Mouse (Mus musculus): ENCODE measurements at regions not wholly inside any gene's neighbourhood (a gene's known extent, or its start where the extent isn't known, plus 50 kb on each side); places are given as distances from the start of the nearest gene placed in this dataset.

DNA sequence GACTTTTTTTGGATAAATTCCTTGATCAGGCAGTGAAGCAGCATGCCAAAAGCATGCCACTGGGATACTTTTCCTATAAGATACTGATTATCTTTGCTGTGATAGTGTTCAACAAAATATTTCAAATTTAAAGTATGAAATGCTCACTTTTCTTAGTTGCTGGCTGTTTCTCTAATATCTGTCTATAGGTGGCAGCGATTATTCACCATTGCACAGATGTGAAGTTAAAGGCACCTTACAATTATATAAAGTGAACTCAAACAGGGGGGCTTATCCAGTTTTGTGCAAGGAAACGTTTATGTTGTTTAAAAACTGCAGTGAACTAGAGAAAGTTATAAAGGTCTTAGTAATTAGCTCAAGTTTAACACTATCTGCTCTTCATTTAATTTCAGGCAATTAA is 794.1 kb upstream of the Frg1 start:
- no peaks in the 10 kb centered on the region for H3K4me1 ChIP-seq
- WGBS: 61% methylated on average over 2 of the region's 2 CpGs
- no peak for DNase-seq (ENCODE audit: extremely low spot score, low spot score)

DNA sequence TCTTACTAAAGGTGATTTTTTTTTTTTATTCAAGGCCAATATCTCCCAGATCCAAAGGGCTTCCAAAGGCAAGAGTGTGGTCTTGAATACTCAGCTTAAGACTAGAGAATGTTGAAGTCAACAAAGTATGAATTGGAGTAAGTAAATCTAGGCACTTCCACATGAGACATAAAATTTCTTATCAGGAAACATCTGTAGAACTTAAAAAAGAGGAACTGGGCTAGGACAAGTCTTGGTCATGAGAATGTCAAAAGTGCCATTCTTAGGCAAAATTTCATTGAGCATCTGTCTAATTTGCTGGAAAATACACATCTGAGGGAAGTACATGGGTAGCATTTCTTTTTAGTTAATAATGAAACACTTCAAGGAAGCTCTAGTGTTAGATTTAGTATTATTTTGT is 793.1 kb upstream of the Frg1 start:
- Histone ChIP-seq H3K27ac (no peak overlapping the region), H3K27me3 (ENCODE audit: poor library complexity, severe bottlenecking) (no peaks in the 10 kb centered on the region), H3K4me3 (no peak overlapping the region), H3K4me1 (no peaks in the 10 kb centered on the region), H3K9me3 (no peaks in the 10 kb centered on the region), H3K36me3 (replicated peaks) (no peaks in the 10 kb centered on the region)
- DNase-seq (ENCODE audit: extremely low spot score, low spot score): no peak

More for the DNA sequence above, 794.1 kb upstream of the Frg1 start:
- Histone ChIP-seq H3K4me3 (no peak overlapping the region), H3K36me3 (replicated peaks) (no peaks in the 10 kb centered on the region), H3K27me3 (ENCODE audit: poor library complexity, severe bottlenecking) (no peaks in the 10 kb centered on the region), H3K27ac (no peak overlapping the region), H3K9me3 (no peaks in the 10 kb centered on the region)

DNA sequence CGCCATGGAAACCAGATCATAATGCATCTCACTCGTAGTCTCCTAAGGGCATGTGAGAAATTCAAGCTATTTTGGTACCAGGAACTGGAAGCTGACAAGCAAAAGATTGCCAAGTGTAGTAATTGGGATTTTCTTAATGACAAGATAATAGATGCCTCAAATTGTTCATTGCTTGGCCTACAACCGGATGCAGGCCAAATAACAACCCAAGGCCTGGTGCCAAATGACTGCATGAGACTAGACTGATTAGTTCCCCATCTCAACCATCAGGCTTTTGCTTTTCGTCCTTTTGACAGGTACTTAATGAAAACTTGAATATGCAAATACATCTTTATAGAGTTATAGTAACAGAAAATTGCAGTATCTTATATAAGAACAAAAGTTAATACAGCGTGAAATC is 780.4 kb upstream of the Frg1 start:
- H3K4me3 ChIP-seq: no peak overlapping the region
- H3K4me1 ChIP-seq: no peaks in the 10 kb centered on the region
- WGBS: 93% methylated on average over 5 of the region's 5 CpGs
- no peaks in the 10 kb centered on the region for H3K9me3 ChIP-seq
- no peak for DNase-seq (ENCODE audit: extremely low spot score, low spot score)
- no peaks in the 10 kb centered on the region for H3K36me3 ChIP-seq (replicated peaks)
- no peaks in the 10 kb centered on the region for H3K27me3 ChIP-seq (ENCODE audit: poor library complexity, severe bottlenecking)
- no peak overlapping the region for H3K27ac ChIP-seq

DNA sequence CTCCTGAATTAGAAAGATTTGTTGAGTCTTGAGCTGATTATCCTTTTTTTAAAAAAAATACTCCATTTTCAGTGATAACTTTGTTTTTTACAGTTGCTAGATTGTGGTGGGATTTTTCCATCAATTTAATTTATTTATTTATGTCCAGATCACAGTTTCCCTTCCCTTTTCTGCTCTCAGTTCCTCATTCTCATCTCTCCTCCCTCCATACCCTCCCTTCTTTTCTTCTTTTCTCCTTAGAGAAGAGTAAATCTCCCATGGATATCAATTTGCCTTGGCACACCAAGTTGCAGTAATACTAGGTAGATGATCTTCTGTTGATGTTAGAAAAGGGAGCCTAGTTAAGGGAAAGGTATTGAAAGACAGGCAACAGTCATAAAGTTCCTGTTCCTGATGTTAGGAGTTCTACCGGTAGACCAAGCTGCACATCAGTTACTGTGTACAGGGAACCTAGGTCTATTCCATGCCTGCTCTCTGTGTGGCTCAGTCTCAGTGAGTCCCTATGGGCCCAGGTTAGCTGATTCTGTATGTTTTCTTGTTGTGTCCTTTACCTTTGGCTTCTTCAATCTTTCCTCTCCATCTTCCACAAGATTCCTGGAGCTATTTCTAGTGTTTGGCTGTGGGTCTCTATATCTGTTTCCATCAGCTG is 777.2 kb upstream of the Frg1 start:
- H3K9me3 ChIP-seq: no peaks in the 10 kb centered on the region
- no peak overlapping the region for H3K27ac ChIP-seq
- H3K36me3 ChIP-seq (replicated peaks): no peaks in the 10 kb centered on the region
- H3K27me3 ChIP-seq (ENCODE audit: poor library complexity, severe bottlenecking): no peaks in the 10 kb centered on the region
- H3K4me3 ChIP-seq: no peak overlapping the region
- no peak for DNase-seq (ENCODE audit: extremely low spot score, low spot score)
- H3K4me1 ChIP-seq: no peaks in the 10 kb centered on the region
- 100% methylated on average over 1 of the region's 1 CpGs for WGBS

DNA sequence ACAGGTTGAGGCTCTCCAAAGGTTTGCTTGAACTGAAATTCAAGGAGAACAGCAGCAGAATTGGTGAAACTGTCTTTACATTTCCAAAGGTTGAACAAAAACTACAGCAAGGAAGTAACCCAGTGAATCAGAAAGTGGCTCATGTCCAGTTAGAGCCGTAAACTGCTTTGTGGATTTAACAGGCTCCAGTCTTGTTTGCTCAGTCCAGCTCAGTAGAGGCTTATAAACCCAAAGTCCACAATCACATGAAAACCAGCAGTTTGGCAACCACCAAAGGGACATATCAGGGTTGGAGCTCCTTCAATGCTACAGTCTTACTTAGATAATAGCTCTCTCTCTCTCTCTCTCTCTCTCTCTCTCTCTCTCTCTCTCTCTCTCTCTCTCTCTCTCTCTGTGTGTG is 770.2 kb upstream of the Frg1 start:
- no peak overlapping the region for H3K27ac ChIP-seq
- no peaks in the 10 kb centered on the region for H3K36me3 ChIP-seq (replicated peaks)
- H3K4me1 ChIP-seq: no peaks in the 10 kb centered on the region
- no peaks in the 10 kb centered on the region for H3K9me3 ChIP-seq
- H3K27me3 ChIP-seq (ENCODE audit: poor library complexity, severe bottlenecking): no peaks in the 10 kb centered on the region
- DNase-seq (ENCODE audit: extremely low spot score, low spot score): no peak
- H3K4me3 ChIP-seq: no peak overlapping the region
- WGBS: 93% methylated on average over 1 of the region's 1 CpGs

DNA sequence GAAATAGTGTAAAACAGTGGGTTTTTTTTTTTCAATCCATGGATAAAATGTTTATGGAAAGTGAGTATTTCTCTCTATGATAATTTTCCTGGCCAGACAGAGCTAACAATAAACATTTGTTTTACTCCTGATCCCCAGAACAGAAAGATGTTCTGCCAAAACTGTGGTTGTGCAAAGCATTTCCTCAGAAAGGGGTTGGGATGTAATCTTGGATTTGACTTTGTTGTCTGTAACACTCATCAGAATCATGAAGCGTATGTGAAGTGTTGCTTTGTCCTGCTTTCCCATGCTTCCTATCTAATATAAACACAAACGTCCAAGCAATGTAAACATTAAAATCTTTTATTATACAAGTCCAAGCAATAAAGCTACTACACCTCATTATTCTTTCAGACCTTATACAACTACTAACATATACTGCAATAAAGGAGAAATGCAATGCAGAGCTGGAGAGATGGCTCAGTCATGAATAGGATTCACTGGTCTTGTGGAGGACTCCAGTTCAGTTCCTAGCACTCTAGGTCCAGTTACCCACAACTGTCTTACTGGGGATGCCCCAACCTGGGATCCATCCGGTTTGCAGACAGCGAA is 766.5 kb upstream of the Frg1 start:
- H3K9me3 ChIP-seq: no peaks in the 10 kb centered on the region
- 84% methylated on average over 4 of the region's 4 CpGs for WGBS
- no peak overlapping the region for H3K4me3 ChIP-seq
- no peak for DNase-seq (ENCODE audit: extremely low spot score, low spot score)
- H3K36me3 ChIP-seq (replicated peaks): no peaks in the 10 kb centered on the region
- H3K27ac ChIP-seq: no peak overlapping the region
- H3K27me3 ChIP-seq (ENCODE audit: poor library complexity, severe bottlenecking): no peaks in the 10 kb centered on the region
- no peaks in the 10 kb centered on the region for H3K4me1 ChIP-seq

DNA sequence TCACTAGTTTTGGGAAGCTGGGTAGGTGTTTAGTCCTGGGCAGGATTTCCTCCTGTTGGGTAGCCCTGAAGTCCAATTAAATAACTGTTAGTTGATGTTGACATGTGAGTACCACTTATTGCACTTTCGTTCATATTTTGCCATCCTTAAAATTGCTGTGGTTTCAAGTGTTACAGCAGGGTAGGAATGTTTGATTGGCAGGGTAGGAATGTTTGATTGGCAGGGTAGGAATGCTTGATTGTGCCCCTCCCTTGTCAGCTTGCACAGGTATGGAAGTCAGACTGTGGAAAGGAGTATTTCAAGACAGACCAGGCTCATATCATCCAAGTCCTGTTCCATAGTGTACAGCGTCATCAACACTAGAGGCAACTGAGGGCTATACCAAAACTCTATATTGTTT is 745.6 kb upstream of the Frg1 start:
- Histone ChIP-seq H3K4me1 (no peaks in the 10 kb centered on the region), H3K27ac (no peak overlapping the region), H3K27me3 (ENCODE audit: poor library complexity, severe bottlenecking) (no peaks in the 10 kb centered on the region), H3K4me3 (no peak overlapping the region), H3K36me3 (replicated peaks) (no peaks in the 10 kb centered on the region), H3K9me3 (no peaks in the 10 kb centered on the region)
- WGBS: 91% methylated on average over 2 of the region's 2 CpGs
- no peak for DNase-seq (ENCODE audit: extremely low spot score, low spot score)

DNA sequence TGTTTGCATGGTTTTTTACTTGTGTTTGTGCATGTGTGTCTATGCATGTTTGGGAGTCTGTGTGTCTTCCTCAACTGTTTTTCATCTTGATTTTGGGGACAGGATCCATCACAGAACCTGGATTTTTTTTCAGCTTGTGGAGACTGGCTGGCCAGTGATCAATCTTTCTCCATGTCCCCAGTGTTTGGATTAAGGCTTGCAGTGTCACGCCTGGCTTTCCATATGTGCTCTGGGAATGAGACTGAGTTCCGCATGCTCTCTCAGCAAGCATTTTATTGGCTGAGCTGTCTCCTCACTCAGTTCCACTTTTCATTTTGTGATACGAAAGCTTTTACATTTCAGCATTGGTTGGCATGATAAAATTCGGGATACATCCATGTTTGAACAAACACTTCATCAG is 740.1 kb upstream of the Frg1 start:
- Histone ChIP-seq H3K4me1 (no peaks in the 10 kb centered on the region), H3K4me3 (no peak overlapping the region), H3K9me3 (no peaks in the 10 kb centered on the region), H3K36me3 (replicated peaks) (no peaks in the 10 kb centered on the region), H3K27ac (no peak overlapping the region), H3K27me3 (ENCODE audit: poor library complexity, severe bottlenecking) (no peaks in the 10 kb centered on the region)
- DNase-seq (ENCODE audit: extremely low spot score, low spot score): no peak
- WGBS: 93% methylated on average over 4 of the region's 4 CpGs

DNA sequence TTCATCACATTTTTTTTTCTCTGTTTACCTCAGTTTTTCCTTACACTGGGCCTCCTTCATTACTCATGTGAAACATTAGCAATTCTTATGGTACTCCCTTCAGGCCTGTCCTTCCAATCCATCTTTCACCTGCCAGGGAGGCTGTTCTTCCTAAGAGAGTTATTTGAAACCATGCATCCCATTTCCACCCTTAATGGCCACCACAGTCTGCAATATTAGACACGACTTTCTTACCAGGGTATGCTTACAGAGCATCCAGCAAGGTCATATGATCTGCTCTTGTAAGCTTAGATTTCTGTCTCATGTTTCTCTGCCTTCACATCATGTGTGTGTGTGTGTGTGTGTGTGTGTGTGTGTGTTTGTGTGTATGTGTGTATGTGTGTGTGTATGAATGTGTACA is 739.7 kb upstream of the Frg1 start:
- no peaks in the 10 kb centered on the region for H3K27me3 ChIP-seq (ENCODE audit: poor library complexity, severe bottlenecking)
- no peaks in the 10 kb centered on the region for H3K9me3 ChIP-seq
- no peak overlapping the region for H3K27ac ChIP-seq
- no peaks in the 10 kb centered on the region for H3K36me3 ChIP-seq (replicated peaks)
- H3K4me3 ChIP-seq: no peak overlapping the region
- 74% methylated on average over 1 of the region's 1 CpGs for WGBS
- no peaks in the 10 kb centered on the region for H3K4me1 ChIP-seq
- no peak for DNase-seq (ENCODE audit: extremely low spot score, low spot score)

DNA sequence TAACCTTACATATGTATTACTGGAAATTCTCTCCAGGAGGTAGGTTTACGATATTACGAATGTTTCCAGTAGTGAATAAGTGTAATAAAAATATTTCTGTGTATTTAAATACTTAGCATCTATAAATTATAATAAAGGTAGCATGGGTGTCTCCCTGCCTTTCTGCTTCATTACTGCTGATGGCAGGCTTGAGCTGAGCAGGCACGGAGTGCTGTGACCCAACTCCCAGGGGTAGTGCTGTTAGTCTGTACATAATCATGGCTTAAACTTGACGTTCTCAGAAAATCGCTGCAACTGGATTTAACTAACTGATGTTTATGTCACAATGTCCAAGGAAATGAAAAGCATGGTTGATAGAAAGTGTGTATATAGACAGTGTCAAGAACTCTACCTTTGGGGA is 727.8 kb upstream of the Frg1 start:
- no peak for DNase-seq (ENCODE audit: extremely low spot score, low spot score)
- 86% methylated on average over 5 of the region's 5 CpGs for WGBS
- Histone ChIP-seq H3K27ac (no peak overlapping the region), H3K36me3 (replicated peaks) (no peaks in the 10 kb centered on the region), H3K9me3 (no peaks in the 10 kb centered on the region), H3K27me3 (ENCODE audit: poor library complexity, severe bottlenecking) (no peaks in the 10 kb centered on the region), H3K4me3 (no peak overlapping the region), H3K4me1 (no peaks in the 10 kb centered on the region)

DNA sequence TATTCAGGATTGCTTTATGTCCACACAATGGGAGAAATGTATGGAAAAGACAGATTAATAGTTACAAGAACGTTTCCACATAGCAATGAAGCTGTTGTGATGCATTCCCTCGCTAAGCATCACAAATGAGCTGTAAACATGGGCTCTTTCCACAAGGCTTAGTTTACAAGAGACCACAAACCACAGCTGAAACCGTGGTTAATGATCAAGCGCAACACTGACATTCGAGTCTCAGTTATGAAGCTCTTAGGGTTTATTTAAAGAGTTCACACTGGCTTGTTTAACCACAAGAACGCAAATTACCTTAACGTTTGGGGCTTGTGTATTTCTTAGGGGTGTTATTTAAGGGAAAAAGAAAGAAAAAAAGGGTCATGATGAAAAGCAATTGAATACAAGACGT is 727.3 kb upstream of the Frg1 start:
- WGBS: 81% methylated on average over 8 of the region's 8 CpGs
- Histone ChIP-seq H3K4me1 (no peaks in the 10 kb centered on the region), H3K27me3 (ENCODE audit: poor library complexity, severe bottlenecking) (no peaks in the 10 kb centered on the region), H3K36me3 (replicated peaks) (no peaks in the 10 kb centered on the region), H3K4me3 (no peak overlapping the region), H3K9me3 (no peaks in the 10 kb centered on the region), H3K27ac (no peak overlapping the region)
- DNase-seq (ENCODE audit: extremely low spot score, low spot score): no peak

DNA sequence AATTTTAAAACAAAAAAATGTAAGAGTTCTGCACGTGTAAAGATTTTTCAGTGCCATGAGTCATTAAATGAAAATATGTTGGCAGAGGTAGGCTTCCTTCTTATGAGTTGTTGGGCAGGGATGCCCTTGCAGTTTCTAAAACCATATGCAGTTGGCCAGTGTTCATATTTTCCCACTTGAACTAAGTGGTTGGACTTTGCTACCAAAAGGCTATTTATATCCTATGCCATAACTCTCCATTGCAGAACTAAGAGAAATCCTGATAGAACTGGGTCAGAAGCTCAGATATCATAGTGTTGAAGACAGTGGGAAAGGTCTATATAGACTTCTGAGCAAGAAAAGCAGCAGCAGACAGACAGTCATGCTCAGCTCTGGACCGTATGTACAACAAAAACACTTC is 690.7 kb upstream of the Frg1 start:
- no peaks in the 10 kb centered on the region for H3K27me3 ChIP-seq (ENCODE audit: poor library complexity, severe bottlenecking)
- H3K9me3 ChIP-seq: no peaks in the 10 kb centered on the region
- H3K4me3 ChIP-seq: no peak overlapping the region
- no peaks in the 10 kb centered on the region for H3K36me3 ChIP-seq (replicated peaks)
- no peak for DNase-seq (ENCODE audit: extremely low spot score, low spot score)
- H3K27ac ChIP-seq: no peak overlapping the region
- H3K4me1 ChIP-seq: no peaks in the 10 kb centered on the region
- 87% methylated on average over 2 of the region's 2 CpGs for WGBS

DNA sequence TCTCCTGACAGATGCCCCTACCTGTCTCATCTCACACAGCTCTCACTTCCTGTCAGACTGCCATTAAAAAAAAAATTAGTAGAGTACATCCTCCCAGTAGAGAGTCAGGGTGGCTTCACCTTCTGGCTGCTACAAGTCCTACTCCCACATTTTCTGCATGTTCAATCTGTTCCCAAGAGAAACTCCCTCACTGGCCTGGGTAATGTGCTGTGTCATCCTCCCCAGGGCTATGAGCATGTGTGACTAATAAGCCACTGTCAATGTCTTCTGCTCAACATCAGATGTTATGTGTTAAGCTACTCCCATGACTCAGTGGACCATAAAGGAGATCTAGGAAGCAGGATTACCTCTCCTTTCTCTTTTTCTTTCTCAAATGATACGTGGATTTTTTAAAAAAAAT is 652.4 kb upstream of the Frg1 start:
- Histone ChIP-seq H3K4me3 (no peak overlapping the region), H3K9me3 (no peaks in the 10 kb centered on the region), H3K36me3 (replicated peaks) (no peaks in the 10 kb centered on the region), H3K4me1 (no peaks in the 10 kb centered on the region), H3K27me3 (ENCODE audit: poor library complexity, severe bottlenecking) (no peaks in the 10 kb centered on the region), H3K27ac (no peak overlapping the region)
- 65% methylated on average over 1 of the region's 1 CpGs for WGBS
- no peak for DNase-seq (ENCODE audit: extremely low spot score, low spot score)

DNA sequence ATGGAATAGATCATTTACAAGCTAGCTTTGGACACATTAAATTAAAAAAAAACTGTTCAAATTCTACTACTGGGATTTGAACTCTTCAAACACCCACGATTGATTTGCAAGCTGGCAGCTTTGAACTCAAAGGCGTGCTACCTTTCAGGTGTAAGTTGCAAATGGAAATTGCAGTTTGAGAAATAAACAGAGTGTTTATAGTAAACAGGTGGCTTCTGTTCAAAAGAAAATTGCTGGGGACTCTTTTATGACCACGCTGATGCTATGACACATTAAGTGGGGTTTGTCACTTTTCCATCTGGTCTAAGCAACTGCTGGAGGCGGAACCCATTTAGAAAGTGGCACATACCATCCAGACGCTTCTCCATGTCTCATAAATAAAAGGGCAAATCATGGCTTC is 626.7 kb upstream of the Frg1 start:
- 76% methylated on average over 5 of the region's 5 CpGs for WGBS
- H3K27me3 ChIP-seq (ENCODE audit: poor library complexity, severe bottlenecking): no peaks in the 10 kb centered on the region
- DNase-seq (ENCODE audit: extremely low spot score, low spot score): no peak

More for the DNA sequence above, 626.7 kb upstream of the Frg1 start:
- H3K27ac ChIP-seq: no peak overlapping the region
- no peak overlapping the region for H3K4me3 ChIP-seq
- H3K36me3 ChIP-seq (replicated peaks): no peaks in the 10 kb centered on the region
- H3K4me1 ChIP-seq: no peaks in the 10 kb centered on the region
- no peaks in the 10 kb centered on the region for H3K9me3 ChIP-seq
